Mouse (Mus musculus): ENCODE measurements at regions not wholly inside any gene's neighbourhood (a gene's known extent, or its start where the extent isn't known, plus 50 kb on each side); places are given as distances from the start of the nearest gene placed in this dataset.

DNA sequence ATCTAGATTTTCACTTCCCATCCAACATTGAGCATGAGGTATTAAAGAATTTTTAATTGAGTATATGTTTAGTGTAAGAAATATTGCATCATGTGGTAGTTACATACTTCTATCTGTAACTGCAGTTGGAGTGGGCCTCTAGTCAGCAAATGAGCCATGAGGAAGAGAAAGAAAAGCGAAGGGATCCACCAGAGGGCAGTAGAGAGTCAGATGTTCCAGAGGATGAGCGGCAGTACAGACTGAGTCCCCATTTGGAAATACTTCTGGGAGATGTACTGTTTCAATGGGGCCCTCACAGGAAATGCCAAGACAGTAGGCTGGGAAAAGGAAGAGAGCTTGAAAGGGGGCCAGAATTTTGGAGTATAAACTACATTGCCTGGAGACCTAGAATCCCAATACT, 221.2 kb downstream of the Myh15 start:
- peak; percentile 18 to 70 for DNase-seq (ENCODE audit: low spot score in 2 of 2)

DNA sequence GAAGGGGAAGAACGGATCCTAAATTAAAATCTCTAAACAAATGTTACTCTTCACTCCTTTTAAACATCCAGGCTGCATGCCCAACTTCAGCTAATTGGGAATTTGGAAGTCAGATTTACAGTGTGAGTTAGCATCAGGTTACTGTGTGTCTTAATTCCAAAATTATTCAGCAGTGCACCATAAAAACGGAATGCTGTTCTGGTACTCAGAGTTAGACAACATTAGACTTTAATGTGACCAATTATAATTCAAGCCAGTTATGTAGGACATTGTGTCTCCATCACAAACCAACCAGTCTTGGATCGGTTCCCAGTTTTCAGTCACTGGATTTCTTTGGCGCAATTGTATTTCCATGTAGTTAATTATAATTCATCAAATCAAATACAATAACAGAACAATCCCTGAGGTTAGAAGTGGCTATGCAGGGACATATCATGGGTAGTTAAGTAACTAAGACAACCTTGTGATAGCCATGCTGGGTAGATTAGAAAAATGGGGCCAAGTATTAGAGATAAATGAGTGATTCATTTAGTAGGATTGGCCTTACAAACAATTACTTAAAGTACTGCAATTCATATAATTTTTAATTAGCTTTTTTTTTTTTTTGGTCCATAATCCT, 230.9 kb downstream of the Myh15 start:
- no peak for DNase-seq (ENCODE audit: low spot score in 2 of 2)

DNA sequence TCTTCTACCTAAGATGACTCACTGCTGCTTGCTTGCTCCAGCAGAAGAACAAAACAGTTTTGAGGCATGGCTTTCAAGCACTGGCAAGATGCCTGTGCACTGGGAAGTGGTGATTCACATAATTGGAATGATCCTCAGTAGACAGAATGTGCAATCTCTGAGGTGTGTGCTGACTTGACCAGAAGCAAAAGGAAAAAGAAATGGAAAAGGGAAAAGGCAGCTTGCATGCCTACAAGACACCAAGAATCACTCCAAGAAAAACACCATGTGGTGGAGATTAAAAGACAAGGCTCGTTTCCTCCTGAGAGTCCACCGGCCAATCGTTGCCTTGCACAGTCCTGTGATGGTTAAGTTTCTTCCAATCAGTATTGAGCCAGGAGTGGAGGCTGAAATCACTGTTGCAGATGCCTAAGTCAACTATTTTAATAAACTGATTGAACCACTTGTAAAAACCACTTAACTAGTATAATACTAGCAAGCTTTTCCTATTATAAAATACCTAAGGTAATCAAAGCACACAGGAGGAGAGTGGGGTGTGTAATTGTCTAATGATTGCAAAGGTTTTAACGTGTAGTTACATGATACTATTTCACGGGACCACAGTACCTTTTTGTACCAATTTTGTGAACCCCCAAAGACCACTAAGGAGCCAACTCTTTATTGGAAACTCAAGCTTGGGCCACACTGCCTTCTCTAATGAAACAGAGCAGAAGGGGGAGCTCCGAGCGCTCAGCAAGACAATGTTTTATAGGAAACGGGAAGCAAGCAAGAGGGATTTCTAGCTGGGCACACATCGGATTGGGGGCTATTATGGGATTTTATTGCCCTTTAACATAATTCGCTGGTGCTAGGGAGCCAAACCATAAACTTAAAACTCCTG, 232.2 kb downstream of the Myh15 start:
- no peak for DNase-seq (ENCODE audit: low spot score in 2 of 2)

DNA sequence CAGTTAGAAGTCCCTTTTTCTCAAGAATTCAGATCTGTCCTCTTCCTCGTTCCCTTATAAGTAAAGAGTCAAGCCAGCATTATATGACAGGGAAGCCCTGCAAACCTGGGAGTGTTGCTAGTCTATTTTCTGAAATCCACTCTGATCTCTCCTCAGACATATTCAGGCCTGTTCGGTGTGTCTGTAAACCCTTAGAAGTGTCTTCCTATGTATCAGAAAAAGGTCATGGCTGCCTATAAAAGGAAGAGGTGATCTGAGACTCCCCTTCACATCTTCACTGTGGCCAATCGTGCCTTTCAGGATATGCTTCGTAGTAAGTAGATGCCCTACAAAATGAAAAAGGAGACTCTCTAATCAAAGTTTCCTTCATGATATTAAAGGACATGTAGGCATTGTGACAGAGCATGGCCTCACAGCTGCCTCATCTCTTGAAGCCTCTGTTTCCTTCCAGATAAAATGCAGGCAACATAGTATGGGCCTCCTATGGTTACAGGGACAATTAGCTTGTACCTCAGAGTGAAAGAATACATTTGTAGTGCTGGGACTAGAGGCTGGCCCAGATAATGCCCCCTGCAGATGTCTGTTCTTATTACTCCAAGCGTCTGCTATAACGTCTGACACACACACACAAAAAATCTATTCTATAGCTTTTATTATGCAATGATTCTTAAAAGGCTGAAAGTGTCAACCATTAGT, 246.5 kb downstream of the Myh15 start:
- DNase-seq (ENCODE audit: low spot score in 2 of 2), result no peak

- DNase-seq (ENCODE audit: low spot score in 2 of 2), result no peak
These were observed 247.1 kb downstream of the Myh15 start for GRCm38 (mm10) chr16:49304354-49304753.

GRCm38 (mm10) chr16:49317061-49317460, 259.8 kb downstream of the Myh15 start:
- no peak for DNase-seq (ENCODE audit: low spot score in 2 of 2)

DNA sequence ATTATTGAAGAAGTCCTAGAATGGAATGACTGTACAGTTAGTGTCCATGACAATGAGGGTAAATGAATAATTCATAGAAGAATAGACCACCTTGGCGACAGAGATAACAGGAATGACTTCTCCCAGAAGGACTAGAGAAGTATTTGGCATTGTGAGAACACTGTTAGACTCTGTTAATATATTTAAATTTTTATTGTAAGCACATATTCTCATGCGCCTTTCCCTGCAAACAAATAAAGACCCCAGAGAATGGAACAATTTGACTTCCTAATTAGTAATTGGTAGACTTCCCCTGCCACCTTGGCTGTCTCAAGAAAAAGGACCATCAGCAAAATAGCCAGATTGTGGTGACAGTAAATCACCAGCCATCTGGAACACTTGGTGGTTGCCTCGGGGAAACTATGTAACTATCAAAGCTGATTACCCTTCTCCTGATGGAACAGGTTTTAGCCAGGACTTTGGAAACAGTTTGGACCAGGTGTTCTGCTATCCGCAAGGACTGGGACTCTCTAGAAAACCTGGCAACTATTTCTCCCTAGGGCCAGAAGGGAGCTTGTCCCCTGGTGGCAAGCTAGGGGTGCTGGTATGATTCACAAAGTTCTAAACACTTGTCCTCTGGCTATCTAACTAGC, 261.9 kb downstream of the Myh15 start:
- no peak for DNase-seq (ENCODE audit: low spot score in 2 of 2)

DNA sequence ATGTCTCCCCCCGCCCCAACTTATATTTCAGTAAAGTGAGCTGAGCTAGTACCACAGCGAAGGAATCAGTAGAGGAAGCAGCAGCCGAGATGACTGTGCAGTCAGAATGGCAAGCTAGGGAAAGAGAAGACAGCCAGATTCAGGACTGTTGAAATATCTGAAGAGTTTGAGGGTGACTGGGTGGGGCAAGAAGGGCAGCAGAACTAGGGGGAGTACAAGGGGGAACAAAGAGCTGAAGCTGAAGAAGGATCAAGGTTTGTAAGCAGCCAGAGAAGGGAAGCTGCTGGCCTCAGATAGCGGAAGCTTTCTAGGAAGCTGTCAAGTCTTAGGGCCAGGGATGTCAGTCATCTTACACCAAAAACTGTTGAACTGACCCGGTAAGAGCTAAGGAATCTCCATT, 262.5 kb downstream of the Myh15 start:
- DNase-seq (ENCODE audit: low spot score in 2 of 2), result no peak

DNA sequence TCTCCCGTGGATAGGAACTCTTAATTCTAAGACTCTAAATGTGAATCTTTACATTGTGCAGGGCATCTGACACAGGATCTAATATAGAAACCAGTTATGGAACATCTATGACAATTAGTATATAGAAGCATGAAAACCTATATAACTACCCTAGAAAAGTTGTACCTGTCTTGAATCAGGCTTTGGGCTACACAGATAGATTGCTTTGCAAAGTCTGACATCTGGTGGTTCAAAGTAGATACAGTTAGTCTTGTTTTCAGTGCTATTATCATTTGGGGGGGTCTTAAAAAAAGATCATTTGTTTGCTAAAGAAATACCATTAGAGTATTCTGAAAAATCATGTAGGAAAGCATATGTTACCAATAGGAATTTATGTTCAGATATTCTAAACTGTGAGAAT, 264.7 kb downstream of the Myh15 start:
- DNase-seq (ENCODE audit: low spot score in 2 of 2), result no peak

DNA sequence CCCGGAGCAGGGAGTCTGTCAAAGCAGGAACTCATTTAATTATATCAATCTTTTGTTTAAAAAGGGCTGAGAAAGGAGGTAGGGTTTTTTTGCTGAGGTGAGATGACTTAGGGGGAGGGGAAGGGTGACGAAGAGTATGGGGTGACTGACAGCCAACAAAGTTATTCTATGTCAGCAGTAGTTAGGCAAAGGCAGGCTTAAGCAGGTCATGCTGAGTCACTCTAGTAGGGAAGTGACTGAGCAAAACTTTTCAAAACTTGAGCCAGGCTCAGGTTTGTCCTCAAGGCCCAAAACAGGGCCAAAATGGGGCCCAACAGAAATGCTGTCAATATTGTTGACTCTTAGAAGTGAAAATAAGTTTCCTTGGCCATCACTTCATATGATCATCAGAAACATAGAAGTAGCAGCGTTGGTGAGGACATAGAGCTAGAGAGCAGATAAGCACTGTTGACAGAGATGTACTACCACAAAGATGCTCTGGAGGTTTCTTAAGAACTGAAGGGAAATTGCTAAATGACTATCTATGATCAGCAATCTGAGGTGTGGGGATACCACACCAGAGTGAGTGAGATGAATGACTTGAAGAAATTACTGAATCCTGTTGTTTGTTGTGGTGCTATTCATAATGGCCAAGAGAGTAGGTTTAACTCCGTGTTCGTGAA, 273.6 kb downstream of the Myh15 start:
- DNase-seq (ENCODE audit: low spot score in 2 of 2), result no peak

GRCm38 (mm10) chr16:49332107-49332722, 274.9 kb downstream of the Myh15 start:
- no peak for DNase-seq (ENCODE audit: low spot score in 2 of 2)

DNA sequence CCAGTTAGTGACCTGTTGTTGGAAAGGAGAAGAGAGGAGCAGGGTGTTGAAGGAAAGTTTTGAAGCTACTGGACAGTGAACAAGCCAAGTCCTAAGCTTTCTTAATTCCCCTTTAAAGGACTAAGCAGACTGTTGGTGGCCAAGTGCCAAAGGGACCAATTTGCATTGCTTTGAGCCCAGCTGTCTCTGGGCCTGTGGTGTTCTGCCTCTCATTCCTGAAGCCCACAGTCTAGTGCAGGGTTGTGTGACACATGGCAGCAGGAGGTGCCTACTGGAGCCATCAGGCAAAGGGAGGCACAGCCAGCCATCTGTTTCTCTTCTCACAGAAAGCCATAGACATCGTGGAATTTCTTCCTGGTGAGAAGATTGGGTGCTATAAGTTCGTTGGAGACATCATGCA, 278.6 kb downstream of the Myh15 start:
- DNase-seq (ENCODE audit: low spot score in 2 of 2), result no peak

DNA sequence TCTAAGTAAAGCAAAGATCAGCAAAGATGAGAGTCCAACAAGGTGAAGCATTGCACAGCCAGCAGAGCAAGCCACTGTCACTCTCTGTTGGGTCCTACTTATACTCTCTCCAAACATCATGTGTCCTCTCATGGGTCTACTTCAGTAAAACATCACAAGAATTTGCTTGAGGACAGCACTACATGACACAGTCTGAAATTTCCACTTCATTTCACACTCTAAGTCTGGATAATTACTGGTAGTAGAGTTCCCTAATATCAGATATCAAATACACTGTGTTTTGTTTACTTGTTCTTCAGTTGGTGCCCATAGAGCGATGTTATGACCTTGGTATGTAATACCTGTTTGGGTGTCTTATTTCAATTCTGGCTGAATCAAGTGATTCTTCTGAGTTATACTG, 280.7 kb downstream of the Myh15 start:
- DNase-seq (ENCODE audit: low spot score in 2 of 2), result no peak

GRCm38 (mm10) chr16:49358404-49358803, 301.1 kb downstream of the Myh15 start:
- DNase-seq (ENCODE audit: low spot score in 2 of 2), result no peak

DNA sequence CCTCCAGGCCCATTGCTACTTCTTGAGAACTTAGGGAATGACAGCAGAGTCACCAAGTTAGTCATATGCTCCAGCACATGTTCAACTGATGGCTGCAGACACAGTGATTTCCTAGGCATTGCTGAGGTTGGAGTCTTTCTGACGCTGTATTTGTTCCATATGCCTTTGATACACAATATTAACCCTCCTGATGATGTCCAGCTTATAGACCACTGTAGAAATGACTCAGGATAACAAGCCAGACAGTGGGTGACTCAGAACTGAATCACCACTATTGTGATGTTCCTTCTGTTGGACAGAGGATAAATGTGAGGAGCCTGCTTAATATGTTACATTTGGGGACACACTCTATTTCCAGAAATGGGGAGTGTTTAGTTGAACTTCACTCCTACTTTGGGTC, 304.4 kb downstream of the Myh15 start:
- no peak for DNase-seq (ENCODE audit: low spot score in 2 of 2)

DNA sequence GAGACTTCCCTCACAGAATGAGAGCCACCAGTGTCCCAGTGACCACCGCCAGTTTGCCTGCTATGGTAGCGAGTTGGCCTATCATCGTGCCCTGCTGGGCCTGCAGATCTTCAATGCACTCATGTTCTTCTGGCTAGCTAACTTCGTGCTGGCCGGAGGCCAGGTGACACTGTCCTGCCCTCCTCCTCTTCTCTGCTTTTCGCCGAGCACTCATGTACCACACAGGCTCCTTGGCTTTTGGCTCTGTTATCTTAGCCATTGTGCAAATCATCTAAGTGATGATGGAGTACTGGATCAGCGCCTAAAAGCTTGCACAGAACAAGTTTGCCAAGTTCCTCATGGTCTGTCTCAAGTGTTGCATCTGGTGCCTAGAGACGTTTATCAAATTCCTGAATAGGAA, 312.2 kb downstream of the Myh15 start:
- DNase-seq (ENCODE audit: low spot score in 2 of 2), result no peak

GRCm38 (mm10) chr16:49375108-49375507, 317.8 kb downstream of the Myh15 start:
- DNase-seq (ENCODE audit: low spot score in 2 of 2), result no peak

- no peak for DNase-seq (ENCODE audit: low spot score in 2 of 2)
These were observed 320.0 kb upstream of the Ift57 start for GRCm38 (mm10) chr16:49378917-49379473.

DNA sequence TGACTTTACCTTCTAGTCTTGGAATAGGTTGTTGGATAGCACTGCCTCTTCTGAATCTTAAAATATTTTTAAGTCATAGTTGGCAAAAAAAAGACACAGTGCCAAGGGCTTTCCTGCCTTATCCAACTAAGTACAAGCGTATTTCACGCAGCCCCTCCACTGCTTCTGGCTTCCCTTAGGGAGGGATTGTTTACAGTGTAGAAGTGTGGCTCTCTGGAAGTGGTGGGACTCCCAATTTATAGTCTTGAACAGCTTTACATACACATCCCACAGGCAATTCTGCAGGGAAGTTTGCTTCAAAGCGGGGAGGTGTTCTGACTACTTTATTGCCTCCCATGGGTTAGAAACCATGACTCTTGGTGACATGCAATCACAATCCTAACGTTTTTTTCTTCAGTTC, 310.9 kb upstream of the Ift57 start:
- DNase-seq (ENCODE audit: low spot score in 2 of 2), result no peak

GRCm38 (mm10) chr16:49407956-49408795, 290.9 kb upstream of the Ift57 start:
- DNase-seq (ENCODE audit: low spot score in 2 of 2), result no peak
